Mouse (Mus musculus): ENCODE results near the gene Tapbp.
"Not testable (repeated sequence)": the region's sequence is repeated elsewhere in the genome, so short reads cannot be mapped to it uniquely, and the experiment has no call there.

The Tapbp gene

DNA sequence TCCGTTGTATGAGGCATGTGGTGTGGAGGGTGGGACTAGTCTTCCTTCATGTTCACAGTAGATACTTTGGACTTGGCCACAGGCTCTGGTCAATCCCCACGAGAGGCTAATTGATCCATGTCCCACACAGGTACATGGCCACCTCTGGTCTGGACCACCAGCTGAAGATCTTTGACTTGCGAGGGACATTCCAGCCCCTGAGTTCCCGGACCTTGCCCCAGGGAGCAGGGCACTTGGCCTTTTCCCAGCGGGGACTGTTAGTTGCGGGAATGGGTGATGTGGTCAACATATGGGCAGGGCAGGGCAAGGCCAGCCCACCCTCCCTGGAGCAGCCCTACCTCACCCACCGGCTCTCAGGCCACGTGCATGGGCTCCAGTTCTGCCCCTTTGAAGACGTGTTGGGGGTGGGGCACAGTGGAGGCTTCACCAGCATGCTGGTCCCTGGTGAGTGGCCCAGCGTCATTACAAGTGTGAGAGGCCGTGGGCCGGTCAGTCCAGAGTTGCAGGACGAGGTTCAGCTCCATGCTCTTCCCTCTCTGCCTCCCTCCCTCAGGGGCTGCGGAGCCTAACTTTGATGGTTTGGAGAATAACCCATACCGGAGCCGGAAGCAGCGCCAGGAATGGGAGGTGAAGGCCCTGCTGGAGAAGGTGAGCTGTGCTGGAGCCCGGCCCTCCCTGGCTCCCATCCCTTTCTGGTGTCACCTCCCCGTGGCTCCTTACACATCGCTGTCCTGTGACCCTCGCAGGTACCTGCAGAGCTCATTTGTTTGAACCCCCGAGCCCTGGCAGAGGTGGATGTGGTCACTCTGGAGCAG lies 32.6 kb downstream of the Tapbp start:
- DNase-seq (ENCODE audit: low read depth) = no peak

DNA sequence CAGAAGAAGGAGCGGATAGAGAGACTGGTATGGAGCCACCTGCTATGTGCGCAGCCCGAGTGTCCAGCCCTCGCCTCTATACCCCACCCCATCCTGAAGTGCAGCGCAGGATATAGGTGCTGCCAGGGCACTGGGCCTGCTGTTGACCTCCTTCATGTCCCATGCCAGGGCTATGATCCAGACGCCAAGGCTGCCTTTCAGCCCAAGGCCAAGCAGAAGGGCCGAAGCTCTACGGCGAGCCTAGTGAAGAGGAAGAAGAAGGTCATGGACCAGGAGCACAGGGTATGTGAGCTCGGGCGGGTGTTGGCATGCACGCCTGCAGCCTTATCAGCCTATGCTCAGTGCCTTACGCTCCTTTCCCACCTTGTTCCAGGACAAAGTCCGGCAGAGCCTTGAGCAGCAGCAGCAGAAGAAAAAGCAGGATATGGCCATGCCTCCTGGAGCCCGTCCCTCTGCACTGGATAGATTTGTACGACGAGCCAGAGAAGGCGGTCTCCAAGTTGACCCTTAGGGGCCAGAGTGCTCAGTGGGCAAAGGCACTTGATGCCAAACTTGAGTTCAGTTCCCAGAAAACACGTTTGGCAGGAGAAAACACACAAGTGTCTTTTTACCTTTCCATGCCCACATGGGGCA lies 33.3 kb downstream of the Tapbp start:
- no peak for DNase-seq (ENCODE audit: low read depth)

DNA sequence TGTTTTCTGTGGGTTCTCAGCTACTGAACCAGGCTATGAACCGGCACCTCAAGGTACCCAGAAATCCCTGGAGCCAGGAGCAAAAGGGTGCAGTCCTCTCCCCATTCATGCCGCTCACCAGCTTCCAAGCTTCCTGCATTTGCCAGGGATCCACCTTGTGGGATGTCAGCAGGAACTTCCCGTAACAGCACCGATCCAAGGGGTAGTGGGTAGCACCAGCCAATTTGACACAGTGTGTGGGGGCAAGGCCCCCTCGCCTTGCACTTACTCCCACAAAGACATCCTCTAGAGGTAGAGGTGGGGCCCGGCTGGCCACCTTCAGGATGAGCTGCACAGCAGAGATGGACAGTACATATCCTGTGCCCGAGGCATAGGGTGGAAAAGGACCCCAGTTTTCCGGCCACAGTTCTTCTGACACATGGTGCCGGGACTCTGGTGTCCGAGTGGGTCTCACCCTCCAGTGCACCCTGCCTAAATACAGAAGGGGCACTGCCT lies 34.5 kb downstream of the Tapbp start:
- DNase-seq (ENCODE audit: low read depth) = no peak

DNA sequence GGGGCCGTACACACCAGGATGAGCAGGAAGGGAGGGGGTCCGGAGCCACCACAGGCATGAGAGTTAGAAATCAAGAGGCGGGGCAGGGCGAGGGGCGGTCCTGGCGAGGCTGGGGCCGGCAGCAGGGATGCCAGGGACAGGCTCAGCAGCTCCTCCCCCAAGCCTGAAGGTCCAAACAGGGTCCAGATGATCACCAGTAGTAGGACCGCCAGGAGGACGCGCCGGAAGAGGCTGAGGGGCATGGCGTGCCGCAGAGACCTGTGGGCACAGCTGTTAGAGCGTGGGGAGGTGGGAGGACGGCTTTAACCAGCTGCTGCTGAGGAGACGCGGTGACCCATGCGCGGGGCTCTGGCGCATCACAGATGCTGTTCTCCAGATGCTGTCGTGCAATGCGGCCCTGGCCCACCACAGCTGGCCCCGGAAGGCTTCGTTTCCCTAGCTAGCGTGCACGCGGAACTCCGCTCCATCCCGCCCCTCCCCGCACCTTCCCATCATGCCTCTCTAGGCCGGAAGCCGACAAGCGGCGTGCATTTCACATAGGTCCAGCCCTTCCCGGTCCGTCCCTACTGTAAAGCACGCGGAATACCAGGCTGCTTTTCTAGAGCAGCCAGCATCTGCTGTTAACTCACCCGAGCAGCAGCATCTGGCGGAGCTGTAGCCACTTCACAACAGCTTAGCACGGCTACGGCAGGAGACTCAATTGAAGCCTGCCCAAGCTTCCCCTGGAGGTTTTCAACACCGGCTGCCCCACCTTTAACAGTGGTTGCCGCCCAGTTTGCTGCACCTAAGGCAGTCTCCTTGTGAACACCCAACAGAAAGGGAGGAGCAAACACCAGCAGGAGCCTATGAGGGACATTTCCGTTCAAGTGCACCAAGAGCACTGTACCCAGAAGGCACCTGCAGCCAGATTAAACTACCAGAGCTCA lies 35.6 kb downstream of the Tapbp start, which contains the start of gene B3galt4:
TSS of gene B3galt4 (minus strand) at position 468 of the 926 bp plus-strand sequence.
- peak; percentile 92 for DNase-seq (ENCODE audit: low read depth)

DNA sequence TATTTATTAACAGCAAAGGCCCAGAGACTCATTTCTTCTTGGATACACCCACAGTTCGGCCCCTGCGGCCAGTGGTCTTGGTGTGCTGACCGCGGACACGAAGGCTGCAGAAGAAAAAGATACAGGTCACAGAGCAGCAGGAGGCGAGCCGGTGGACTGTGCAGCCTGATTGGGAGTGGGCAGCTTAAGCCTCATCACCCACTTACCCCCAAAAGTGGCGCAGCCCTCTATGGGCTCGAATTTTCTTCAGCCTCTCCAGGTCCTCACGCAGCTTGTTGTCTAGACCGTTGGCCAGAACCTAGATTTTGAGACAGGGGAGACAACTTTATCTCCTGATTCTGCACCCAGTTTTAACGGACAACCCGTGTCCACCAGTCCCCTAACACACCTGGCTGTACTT lies 36.3 kb downstream of the Tapbp start:
- not testable (repeated sequence) for DNase-seq (ENCODE audit: low read depth)

DNA sequence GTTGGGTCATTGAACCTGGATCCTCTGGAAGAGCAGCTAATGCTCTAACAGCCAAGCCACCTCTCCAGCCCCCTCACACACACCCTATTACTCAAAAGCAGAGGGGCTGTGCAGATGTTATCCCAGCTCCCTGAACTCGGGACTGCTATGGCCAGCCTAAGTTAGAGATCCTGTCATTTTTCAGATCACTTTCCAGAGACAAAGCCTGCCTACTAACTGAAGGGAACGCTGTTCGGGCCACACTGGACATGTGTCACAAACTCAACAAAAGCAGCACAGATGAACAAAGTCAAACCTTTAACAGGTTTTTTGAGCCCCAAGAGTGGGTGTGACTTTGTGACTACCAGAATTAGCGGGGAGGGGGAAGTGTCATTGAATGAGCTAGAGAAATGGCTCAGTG lies 37.2 kb downstream of the Tapbp start:
- DNase-seq (ENCODE audit: low read depth) = no peak

DNA sequence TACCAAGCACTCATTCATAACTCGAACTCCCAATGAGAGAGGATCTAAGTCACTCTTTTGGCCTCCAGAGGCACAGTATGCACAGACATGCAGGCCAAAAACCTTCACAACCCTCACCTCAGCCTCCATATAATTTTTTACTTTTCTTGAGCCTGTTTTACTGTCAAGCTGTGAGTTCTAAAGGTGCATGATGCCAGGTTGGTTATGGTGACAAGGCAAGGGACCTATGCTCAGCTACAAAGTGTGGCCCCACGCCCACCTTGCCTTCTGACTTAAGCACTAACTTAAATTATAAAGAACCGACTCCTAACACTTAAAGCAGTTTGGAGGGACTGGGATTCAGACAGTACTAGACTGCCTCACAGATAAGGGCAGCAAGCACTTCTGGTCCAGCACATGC lies 37.6 kb downstream of the Tapbp start:
- no peak for DNase-seq (ENCODE audit: low read depth)

DNA sequence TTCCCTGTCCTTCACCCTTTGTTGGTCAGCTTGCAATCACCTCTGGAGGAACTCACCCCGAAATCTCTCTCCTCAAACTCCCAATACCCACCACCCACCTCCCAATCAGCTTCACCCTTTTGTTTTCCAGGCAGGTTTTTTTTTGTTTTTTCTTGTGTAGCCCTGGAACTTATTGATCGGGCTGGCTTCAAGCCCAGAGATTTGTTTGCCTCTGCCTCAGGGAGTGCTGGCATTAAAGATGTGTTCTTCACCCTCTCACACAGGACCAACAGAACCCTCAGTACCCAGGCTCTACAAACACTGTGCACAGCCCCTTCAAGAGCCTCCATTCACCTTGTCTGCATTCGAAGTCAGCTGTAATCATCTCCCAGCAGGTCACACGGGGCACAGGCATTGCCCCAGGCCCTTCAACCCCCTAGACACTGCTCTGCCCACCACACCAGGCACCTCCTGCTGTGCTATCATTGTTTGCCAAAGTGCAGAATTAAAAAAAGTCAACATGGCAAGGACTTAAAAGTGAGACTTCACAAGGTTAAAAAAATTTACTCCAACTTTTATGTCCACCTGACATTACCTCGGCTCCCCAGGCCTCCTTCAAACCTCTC lies 38.4 kb downstream of the Tapbp start:
- no peak for DNase-seq (ENCODE audit: low read depth)

DNA sequence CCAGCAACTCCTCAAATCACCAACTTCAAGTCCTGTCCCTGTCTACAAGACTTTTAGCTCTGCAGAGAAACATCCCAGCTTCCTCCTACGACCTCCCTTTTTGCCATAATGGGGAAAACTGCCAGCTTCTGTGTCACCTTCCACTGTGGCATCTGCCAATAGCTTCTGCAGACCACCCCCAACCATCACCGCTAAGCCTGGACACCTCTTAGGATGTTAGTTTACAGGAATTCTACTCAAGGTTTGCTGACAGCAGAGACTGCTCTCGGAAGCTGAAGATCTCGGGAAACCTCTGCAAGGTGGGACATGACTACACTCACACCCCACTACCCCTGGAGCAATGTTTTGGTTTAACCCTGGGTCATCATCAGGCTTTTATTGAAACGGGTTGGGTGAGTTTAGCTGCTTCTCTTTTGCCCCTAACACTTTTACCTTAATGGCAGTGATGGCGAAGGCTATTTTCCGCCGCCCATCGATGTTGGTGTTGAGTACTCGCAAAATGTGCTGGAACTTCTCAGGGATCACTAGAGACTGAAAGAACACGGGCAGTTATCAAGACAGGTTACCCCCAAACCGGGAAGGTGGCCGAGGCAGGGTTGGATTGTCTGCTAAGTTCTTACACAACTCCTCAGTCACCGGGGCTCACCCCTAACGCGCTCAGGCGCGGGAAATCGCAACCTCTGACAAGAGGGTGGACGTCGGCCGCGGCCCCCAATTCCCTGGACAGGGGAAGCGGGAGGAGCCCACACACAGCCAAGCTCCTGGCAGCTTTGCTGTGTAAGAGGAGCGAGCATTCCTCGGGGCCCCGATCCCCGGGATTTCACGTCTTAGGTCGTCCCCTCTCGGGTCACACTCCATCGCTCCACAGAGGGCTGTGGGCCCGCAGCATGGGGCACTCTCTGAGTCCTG lies 39.2 kb downstream of the Tapbp start:
- DNase-seq (ENCODE audit: low read depth) = peak; percentile 42

DNA sequence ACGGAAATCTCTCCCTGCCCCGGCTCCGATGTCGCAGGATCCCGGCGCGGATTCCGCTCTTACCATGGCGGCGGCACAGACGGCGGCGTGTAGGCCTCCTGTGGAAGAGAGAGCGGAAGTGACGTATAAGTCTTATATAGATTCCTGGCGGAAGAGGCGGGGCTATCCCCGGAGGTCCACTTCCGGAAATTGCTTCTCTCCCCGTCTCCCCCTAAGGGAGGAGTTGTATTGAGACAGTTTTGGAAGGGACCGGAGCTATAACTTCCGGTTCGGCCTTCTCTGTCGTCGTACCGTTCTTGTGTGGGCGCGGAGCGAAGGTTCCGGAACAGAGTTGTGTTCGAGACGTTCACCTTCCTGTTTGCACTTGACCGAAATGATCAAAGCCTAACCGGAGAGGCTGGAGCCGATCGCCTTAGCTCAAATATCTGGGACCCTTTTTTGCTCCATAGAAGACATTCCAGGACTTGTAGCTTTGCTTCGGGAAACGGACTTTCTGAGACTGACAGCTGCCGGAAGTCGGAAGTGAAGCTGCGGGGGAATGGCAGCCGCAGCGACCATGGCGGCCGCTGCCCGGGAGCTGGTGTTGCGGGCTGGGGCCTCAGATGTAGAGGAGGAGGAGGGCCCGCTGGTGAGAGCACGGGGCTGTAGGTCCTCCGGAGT lies 40.0 kb downstream of the Tapbp start, which contains the start of the genes Vps52 and Rps18:
TSS of gene Vps52 (plus strand) at position 258 of the 660 bp plus-strand sequence.
TSS of gene Rps18 (minus strand) at position 447 of the 660 bp plus-strand sequence.
- peak; percentile 98 for DNase-seq (ENCODE audit: low read depth)

DNA sequence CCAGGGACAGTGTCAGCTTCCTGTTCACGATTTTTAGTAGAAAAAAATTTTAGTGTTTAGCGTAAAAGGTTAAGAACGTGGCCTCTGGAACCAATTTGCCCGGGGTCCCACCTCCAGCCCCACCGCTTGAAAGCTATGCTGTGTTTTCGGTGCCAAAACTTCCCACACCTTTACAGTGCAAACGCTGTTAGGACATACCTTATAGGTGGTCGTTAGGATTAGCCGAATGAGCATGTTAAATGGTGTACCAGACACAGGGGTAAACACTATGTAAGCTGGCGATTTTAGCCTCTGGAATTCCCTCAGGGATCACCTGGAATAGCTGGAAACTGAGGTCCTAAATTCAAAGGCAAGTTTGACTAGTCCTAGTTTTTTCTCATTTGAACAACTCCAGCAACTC lies 40.6 kb downstream of the Tapbp start:
- DNase-seq (ENCODE audit: low read depth) = no peak

DNA sequence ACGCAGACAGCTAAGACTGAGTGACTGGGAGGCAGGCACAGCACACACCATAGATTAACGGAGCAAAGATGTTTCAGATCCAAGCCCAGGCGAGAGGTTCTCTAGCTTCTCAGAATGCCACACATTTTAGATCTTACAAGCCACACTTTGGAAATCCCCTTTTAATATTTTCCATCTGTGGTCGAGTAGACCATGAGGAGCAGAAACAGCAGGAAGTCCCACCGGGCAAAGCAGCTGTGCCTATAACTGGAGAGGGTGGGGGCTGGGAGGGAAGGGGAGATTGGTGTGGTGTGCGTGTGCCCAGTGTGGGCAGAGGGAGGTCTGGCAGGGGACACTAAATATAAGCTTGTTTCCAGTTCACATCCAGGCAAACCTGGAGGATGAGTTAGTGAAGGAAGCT lies 41.8 kb downstream of the Tapbp start:
- DNase-seq (ENCODE audit: low read depth) = peak; percentile 55

DNA sequence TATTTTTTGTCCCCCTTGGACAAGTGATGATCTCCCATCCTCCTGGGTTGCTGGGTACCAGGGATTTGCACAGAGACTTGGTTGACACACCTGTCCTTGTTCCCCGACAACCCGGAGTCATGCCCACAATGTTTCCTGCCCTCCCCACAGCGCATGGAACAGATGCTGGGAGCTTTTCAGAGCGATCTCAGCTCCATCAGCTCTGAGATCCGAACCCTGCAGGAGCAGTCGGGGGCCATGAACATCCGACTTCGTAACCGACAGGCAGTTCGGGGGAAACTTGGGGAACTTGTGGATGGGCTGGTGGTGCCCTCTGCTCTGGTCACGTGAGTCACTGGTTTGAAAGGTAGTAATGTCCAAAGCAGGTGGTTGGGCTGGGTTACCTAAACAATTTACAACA lies 42.8 kb downstream of the Tapbp start:
- no peak for DNase-seq (ENCODE audit: low read depth)

DNA sequence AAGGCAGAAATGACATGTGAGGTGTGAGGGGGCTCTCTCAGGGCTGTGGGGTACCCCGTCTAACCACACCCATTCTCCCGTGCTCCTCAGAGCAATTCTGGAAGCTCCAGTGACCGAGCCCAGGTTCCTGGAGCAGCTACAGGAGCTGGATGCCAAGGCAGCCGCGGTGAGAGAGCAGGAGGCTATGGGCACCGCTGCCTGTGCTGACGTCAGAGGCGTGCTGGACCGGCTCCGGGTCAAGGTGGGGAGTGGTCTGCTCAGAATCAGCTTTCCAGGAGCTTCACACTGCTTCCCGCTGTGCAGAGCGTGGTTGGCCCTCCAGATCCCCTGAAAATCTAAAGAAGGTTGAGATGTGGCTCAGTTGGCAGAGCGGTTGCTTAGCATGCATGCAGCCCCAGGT lies 43.4 kb downstream of the Tapbp start:
- no peak for DNase-seq (ENCODE audit: low read depth)

DNA sequence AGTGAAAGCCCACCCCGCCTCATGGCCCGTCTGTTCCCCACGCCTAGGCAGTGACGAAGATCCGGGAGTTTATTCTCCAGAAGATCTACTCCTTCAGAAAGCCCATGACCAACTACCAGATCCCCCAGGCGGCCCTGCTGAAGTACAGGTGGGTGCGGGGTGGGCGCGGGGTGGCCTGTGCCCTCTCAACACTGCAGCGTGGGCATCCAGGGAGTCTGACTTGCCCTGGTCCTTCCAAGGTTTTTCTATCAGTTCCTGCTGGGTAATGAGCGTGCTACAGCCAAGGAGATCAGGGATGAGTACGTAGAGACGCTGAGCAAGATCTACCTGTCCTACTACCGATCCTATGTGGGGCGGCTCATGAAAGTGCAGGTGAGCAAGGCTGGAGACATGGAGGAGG lies 44.2 kb downstream of the Tapbp start:
- no peak for DNase-seq (ENCODE audit: low read depth)

DNA sequence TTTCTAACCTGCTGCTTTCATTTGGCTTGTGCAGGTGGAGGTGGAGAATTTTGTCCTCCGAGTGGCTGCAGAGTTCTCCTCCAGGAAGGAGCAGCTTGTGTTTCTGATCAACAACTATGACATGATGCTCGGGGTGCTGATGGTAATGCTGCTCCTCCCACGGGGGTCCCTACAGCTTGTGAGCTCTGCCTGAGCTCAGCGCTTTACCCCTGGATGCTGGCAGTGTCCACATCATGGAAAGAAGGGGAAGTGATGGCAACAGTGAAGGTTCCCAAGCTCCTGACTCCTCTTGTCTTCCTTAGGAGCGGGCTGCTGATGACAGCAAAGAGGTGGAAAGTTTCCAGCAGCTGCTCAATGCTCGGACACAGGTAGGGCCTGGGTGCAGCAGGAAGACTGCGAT lies 47.2 kb downstream of the Tapbp start:
- DNase-seq (ENCODE audit: low read depth) = no peak

DNA sequence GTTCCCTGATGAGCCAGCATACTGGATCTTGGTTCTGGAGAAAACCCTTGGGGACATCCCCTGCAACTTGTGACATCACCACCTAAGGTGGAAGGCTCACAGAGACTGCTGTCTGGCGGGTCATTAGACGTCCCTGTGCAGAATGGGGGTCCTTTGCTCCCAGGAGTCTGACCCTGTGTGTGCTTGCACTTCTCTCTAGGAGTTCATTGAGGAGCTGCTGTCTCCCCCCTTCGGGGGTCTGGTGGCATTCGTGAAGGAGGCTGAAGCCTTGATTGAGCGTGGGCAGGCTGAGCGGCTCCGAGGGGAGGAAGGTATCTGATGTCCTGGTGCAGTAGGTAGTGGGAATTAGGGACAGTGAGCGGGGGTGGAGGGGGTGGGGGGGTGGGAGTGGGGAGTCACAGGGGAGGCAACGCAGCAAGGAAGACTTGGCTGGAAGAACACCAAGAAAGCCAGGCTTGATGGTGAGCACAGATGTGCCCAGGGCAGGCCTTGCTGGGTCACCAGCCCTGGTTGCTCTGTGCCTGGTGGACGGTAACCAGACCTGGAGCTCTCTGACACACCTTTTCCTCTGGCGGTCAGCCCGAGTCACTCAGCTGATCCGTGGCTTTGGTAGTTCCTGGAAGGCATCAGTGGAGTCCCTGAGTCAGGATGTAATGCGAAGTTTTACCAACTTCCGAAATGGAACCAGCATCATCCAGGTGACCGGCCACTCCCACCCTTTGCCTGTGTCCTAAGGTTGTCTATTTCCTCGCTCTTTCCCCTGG lies 49.6 kb downstream of the Tapbp start:
- DNase-seq (ENCODE audit: low read depth) = no peak

DNA sequence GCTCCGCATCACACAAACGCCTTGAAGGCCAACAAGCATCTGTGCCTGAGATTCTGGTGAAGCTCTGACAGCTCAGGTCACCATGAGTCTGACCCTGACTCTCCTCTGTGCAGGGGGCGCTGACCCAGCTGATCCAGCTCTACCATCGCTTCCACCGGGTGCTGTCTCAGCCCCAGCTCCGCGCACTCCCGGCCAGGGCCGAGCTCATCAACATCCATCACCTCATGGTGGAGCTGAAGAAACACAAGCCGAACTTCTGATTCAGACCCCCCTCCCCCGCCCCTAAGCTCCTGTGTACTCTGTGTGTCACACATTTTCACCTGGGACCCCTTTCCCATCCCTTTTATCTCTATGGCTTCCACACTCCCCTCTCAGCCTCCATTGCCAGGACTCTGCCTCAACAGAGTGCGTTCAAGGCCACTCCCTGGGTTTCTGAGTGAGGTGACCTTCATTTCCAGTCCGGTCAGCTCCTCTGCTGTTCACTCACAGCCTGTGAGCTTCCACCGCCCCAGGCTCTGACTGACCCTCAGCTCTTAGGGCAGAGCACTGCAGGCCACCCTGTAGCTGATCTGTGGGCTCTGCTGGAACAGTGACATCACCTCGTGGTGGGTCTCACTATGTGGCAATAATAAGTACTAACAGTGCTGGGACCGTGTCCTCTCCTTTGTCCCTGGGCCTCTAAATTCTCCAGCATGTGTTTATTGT lies 50.3 kb downstream of the Tapbp start:
- no peak for DNase-seq (ENCODE audit: low read depth)

DNA sequence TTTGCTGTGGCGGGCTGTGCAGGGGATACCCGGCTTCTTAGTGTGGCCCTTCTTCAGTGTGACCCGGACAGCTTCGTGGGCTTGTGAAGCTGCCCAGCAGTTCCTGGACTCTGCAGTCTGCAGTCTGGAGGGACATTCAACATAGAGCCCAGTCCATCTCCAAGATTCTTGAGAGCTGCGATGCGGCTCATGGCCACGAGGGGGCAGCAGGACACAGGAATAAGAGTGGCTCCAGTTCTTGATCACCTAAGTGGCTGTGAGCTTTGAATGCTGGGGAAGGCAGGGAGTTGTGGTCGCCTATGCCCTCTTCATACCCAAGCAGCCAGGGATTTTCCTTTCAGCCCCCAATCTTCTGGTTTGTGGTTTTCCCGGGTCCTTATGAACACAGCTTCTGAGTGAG lies 52.8 kb downstream of the Tapbp start:
- peak; percentile 94 for DNase-seq (ENCODE audit: low read depth)
